Mouse (Mus musculus) CD4-positive, CD25-positive, alpha-beta regulatory T cell, adult 2 months (primary cell): ENCODE data around the gene Tbx6.

Experiments
- DNase-seq: peaks from one replicate; pipeline ENCODE4 v3.0.0-alpha.2; 2012; ENCODE audit warnings: low read depth, low spot score

The Tbx6 gene

DNA sequence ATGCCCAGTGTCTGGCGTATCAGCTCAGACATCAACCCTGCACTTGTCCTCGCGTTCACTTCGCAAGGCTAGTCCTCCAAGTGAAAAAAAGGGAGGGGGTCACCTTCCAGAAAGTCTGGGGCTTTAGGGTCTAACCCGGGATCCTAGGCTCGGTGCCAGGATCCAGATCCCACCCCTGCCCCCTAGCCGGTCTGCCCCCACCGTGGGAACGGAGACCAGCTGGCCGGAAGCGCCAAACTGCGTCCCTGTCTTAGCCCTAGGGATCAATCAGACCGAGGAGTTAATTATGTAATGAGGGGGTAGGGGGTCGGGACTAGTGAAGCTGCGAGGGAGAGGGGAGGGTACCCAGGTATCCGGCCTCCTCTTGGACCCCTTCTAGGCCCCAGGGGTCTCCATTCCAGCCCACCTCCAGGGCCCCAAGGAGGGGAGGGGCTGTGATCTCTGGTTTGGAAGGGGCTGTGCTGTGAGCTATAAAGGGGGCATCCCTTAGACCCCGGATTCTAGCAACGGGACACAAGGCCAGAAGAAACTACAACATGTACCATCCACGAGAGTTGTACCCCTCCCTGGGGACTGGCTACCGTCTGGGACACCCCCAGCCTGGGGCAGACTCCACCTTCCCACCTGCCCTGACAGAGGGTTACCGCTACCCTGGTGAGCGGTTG is at the start of gene Tbx6:
Gene Tbx6 (plus strand): TSS at position 513 of the 665 bp plus-strand sequence.
- no peak for DNase-seq

GRCm38 (mm10) chr7:126736122-126736521 is 45.2 kb upstream of the Tbx6 start:
- no peak for DNase-seq

DNA sequence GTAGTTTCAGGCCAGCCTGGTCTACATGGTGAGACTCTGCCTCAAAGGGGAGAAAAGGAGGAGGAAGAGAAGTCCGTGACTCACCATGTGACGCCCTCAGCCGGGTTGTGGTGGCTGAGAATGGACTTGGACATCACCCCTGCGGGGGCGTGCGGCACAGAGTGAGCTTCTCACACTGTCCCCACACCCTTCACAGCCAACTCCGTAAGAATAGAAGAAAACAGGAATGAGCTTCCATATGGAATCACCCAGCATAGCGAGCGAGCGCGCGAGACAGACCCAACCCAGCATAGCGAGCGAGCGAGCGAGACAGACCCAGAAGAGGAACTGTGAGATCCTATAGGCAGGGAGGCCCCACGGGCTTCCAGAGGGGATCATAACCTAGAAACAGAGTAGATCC is 41.7 kb upstream of the Tbx6 start:
- no peak for DNase-seq

GRCm38 (mm10) chr7:126740132-126740735 is 41.0 kb upstream of the Tbx6 start:
- no peak for DNase-seq

DNA sequence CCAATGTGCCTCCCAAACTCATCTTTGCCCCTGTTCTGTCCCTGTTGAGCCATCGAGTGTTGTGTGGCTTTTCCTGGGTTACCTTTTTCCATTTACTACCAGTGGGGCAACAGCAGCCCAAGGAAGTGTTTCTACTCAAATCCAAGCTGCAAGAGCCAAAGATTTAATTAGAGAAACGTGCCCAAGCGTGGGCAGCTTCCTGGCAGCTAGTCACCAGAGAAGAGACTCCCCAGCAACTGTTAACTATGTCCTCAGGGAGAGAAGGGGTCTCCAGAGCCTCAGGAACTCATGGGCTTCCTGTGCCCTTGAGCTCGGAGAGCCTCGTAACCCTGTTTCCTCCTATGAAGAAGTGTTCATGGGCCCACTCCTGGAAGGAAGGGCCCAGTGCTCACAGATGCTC is 40.3 kb upstream of the Tbx6 start:
- no peak for DNase-seq

DNA sequence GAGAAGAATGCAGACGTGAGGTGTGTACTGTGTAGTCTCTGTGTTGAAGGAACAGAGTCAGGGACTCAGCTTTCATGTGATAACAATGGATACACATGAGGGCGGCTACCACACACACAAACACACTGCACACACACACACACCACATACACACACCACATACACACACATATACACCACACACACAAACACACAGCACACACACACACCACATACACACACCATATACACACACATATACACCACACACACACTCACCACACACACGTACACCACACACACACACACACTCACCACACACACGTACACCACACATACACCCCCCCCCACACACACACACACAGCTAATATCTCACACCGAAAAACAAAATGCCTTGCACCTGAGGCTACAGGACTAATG is 39.8 kb upstream of the Tbx6 start:
- no peak for DNase-seq

DNA sequence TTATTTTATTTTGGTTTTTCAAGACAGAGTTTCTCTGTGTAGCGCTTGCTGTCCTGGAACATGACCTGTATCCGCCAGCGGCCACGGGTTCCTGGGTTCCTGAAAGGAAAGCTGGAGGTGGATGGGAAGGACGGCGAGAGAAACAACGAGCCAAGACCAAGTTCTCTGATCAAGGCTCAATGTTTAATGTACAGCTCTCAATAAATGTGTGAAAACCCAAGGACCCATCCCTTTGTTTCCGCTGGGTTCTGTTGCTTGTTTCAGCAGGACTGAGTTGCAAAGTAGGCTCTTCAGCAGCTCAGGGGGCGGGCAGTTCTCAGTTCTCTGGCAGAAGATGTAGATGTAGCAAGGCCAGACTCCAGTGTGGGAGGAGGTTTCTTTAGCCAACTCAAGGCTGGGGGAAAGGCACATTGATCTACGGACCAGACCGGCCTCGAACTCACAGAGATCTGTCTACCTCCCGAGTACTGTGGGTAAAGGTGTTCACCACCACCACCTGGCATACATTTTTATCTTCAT is 39.3 kb upstream of the Tbx6 start:
- DNase-seq: no peak

DNA sequence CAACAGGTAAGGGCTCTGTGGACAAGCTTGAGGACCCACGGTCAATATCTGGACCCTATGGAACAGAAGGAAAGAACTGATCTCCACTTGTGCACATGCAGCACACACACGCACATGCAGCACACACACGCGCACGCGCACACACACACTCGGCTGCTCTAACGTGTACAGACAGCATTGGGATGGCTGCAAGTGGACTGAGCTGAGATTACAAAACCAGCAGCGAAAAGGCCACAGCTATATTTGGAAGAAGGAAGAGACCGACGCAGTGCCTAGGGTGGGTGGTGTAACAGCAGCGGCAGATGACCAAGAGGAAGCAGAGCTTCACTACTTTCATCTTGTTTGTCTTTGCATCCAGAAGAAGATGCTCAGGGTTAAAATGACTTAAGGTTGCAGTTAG is 35.2 kb upstream of the Tbx6 start:
- no peak for DNase-seq

DNA sequence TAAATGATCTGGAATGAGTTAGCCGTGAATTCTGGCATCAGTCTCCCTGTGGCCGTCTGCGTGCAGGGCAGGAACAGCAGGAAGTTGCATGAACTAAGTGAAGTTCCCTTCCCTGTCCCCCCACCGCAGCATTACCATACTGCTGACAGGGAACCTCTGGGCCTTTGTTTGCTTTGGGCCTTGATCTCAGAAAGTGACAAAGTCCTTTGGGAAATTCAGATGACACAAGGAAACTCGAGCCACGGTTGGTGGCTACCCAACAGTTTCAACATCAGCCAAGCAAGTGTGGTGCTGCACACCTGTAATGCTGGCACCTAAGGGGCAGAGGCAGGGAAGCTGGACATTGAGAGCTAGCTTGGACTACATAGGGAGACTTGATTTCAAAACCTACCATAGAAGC is 34.5 kb upstream of the Tbx6 start:
- no peak for DNase-seq

- DNase-seq: no peak
Measured at GRCm38 (mm10) chr7:126748824-126749223, 32.5 kb upstream of the Tbx6 start.

DNA sequence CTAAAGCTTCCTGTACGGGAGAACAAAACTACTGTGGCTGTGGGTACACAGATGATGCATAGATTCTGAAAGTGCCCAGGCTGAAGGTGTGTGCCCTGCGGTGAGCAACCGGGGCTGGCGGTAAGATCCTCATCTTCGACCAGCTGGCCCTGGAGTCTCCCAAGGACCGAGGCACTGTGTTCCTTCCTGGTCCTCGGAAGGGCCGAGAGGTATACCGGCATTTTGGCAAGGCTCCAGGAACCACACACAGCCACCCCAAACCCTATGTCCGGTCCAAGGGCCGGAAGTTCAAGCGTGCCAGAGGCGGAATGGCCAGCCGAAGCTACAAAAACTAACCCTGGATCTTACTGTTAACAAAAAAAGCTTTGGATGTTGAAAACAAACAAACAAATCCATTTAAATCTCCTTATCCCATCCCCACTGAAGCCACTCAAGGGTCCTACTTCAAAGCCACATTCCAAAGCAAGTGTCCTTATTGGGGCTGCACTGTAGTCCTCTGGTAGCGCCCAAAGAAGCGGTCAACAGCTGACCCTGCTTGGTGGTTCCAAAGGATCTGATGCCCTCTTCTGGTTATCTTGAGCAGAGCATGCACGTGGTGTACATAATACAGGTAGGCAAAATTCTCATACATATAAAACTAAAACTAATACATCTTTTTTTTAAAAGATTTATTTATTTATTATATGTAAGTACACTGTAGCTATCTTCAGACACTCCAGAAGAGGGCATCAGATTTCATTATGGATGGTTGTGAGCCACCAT is 31.5 kb upstream of the Tbx6 start:
- DNase-seq: no peak

DNA sequence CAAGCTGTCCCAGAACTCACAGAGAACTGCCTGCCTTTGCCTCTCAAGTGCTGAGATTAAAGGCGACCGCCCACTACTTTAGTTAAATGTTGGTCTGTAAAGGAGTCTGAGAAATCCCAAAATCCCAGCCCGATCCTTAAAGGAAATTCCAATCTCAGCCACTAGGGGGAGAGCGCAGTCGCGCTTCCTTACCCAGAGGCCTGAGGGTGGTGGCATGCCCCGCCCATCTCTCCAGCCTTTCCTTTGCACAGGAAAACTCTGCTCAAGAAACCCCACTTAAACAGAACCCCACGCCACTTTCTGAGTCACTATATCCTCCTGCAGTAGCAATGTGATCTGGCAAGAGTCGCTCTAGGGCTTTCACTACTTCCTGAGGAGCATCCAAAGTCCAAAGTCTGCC is 26.4 kb upstream of the Tbx6 start:
- DNase-seq: peak; percentile 81

DNA sequence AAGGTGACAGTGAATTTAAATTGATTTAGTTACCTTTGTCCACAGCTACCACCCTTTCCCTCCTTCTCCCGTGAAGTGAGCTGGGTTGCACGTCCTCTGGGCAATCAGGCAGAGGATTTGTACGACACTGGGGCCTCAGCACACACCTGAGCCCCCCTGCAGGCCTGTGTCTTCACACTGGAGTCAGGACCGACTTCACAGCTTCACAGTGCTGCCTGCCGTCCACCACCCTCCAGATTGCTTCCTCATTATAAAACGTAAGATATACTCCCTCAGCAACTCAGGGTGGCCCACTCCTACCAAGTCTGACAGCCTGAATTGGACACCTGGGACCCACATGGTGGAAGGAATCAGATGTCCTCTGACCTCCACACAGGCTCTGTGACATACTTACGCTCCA is 22.7 kb upstream of the Tbx6 start:
- DNase-seq: peak; percentile 8

DNA sequence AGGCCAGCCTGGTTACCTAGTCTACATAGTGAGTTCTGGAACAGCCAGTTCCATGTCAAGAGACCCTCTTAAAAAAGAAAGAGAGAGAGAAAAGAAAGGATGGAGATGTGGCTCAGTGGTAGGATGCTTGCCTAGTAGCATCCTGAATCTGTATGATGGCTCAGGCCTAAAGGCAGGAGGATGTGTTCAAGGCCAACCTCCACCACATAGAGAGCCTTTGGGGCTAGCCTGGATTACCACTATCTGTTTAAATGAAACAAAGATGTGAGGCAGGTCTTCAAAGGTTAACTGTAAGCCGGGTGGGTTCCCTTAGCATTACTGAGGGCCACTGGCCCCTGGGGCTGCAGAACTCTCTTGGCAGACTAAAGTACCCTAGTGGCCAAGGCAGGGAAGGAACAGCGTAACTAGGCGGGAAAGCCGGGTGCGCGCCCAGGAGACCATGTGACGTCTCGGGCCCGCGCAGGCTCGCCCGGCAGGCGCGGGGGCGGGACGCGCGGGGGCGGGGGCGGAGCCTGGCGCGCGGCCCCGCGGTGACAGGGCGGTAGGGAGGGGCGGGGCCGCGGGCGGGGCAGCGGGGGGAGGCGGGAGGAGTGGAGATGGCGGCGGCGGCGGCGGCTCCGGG is 22.1 kb upstream of the Tbx6 start, which contains the start of gene Mapk3:
Gene Mapk3 (plus strand): TSS at position 552 of the 622 bp plus-strand sequence.
- peak; percentile 96 for DNase-seq

- no peak for DNase-seq
Measured at GRCm38 (mm10) chr7:126759672-126760390, 21.5 kb upstream of the Tbx6 start.

DNA sequence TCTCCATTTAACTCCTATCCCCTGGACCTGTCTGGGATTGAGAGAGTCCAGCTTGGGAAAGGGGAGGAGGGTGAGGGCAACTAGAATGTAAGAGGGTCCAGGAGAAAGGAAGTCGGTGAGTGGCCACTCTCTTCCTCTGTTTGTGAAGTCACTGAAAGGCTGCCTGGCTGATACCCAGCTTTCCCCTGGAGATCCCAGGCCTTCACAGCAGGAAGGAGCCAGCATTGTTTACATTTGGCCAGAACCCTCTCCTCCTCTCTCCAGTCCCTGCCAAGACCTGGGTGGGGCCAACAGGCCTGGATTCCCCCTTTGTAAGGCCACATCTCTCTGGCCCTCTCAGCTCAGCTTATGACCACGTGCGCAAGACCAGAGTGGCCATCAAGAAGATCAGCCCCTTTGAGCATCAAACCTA is 20.9 kb upstream of the Tbx6 start:
- DNase-seq: peak; percentile 7

- no peak for DNase-seq
Measured at GRCm38 (mm10) chr7:126760956-126761355, 20.3 kb upstream of the Tbx6 start.

DNA sequence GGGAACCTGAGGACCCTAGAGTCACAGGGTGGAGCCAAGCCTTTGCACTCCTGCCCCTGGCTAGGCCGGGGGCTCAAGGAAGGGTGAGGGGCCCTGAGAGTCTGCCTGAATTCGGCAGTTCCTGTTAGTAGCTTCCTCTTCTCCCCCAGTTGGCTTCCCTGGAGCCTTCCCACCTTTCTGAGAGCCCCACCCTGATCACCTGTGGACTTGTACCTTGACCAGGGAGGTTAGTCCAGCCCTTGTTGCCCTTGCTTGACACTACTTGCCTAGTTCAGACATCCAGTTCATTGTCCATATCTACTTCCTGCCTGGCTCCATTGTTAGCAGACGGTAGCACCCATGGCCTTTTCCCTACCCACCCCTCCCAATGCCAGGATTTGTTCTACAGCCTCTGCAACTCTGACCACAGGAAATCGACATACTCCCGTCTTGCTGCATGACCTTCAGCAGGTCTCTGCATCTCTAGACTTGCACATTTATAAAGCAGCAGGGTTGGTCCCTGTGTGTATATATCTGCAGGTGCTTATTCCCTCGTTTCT is 19.7 kb upstream of the Tbx6 start:
- no peak for DNase-seq

GRCm38 (mm10) chr7:126762471-126763008 is 18.7 kb upstream of the Tbx6 start:
- DNase-seq: no peak

- DNase-seq: no peak
Measured at GRCm38 (mm10) chr7:126765540-126765939, 15.7 kb upstream of the Tbx6 start.

GRCm38 (mm10) chr7:126766201-126766600 is 15.1 kb upstream of the Tbx6 start, which contains the start of gene Gdpd3:
Gene Gdpd3 (plus strand): TSS chr7:126766334.
- no peak for DNase-seq
